Mouse (Mus musculus): ENCODE measurements around the gene Itpripl2. TPM values are rescaled to one million over a fixed set of nuclear protein-coding genes. Genes with fewer than 3 reads are reported as not detected.

The Itpripl2 gene
- total RNA-seq, 2 experiments from 2014 or later, result 2.7 to 3.4 TPM

DNA sequence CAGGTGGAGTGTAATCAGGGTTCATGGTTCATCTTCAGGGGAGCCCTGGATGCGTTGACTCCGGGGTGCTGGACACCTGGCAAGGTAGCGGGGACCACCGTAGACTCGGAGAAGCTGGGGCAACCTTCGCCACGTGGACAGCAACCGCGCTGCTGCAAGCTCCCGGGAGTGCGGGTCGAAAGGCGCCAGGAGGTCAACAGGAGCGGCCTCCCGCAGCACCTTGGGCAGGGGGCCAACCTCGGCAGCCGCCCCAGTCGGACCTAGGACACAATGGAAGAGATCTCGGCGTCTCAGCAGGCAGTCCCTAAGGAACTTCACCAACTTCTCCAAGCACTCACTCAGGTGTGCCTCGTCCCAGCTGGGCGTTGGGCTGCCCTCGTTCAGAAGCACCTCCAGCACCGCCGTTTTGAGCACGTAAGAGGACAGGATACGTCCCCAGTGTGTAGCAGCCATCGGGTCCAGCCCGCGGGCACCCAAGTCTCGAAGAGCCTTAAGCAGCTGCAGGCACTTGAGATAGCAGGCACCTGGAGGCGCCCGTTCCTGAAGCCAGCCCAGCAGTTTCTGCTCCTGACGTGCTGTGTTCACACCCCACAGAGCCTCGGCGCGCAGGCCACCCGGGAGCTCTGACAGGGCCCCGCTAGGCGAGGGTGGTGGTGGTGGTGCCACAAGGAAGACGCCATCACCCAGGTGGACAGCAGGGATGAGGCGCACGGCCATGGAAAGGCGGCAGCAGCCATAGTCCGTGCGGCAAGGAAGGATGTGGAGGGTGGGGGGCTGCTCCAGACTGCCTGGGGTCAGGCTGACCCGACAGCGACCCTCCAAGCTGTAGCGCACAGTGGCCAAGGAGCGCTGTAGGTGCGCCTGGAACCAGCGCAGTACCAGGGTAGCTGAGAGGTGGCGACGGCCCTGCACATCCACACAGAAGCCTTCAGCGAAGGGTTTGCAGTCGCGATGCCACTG, 1.8 kb downstream of the Itpripl2 start:
- intact Hi-C loops (cut with DNase I), result no loop called here
- no peak for DNase-seq (ENCODE audit: low spot score in 2 of 2)

DNA sequence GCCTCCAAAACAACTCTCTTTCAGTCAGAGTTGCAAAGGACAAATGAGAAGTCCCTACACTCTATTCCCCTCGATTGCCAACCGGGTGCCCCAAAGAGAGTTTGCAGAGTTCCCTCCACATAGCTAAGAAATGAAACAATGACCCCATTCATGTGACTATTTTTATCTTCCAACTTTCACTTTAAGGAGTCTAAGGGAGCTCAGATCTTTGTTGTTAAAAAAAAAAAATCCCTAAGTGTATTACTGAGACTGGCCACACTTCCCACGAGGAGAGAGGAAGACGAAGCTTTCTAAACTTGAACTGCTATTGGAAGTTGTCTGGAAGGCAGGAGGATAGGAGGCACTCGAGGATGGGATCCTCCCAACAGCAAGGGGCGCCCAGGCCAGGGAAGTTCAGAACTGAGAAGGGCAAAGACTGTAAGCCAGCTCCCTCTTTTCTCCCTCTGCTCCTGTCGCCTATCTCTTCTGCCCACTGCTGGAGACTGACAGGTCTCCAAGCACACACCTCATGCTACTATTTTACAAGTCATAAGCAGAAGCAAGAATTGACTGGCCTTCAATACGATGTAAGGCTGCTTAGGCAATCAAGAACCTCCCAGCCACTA, 3.6 kb downstream of the Itpripl2 start:
- intact Hi-C loops (cut with DNase I), result no loop called here
- DNase-seq (ENCODE audit: low spot score in 2 of 2), result no peak

GRCm38 (mm10) chr7:118486917-118487316, 4.9 kb downstream of the Itpripl2 start:
- no peak for DNase-seq (ENCODE audit: low spot score in 2 of 2)
- intact Hi-C loops (cut with DNase I), result no loop called here

DNA sequence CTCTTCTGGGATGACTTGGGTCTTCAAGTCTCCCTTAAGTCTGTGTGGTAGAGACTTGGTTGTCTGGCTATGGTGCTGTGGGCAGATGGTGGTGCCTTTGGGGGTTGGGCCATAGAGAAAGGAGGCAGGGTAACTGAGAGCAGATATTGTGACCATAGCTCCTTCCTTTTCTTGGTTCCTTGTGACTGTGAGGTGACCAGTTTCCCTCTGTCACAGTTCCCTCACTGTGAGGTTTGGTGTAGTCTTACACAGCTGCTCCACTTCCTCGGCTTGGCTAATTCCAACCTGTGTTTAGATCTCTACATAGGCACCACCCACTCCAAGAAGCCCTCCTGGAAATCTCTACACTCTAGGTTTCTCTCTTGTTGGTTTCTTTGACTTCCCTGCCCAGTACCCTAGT, 7.8 kb downstream of the Itpripl2 start:
- intact Hi-C loops (cut with DNase I), result no loop called here
- no peak for DNase-seq (ENCODE audit: low spot score in 2 of 2)

DNA sequence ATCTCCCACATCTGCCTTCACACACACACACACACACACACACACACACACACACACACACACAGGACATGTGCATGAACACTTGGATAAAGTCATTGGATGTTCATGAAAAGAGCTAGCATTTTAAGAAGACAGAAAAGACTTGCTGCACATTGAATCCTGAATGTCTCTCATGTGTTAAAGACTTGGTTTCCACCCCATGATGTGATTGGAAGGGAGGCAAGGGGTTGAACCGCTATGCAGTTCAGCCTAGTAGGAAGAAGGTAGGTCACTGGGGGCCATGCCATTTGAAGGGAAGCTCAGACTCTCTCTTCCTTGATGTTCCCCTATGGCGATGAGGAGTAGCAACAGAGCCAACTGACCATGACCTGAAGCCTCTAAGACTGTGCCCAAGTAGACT, 9.8 kb downstream of the Itpripl2 start:
- no peak for DNase-seq (ENCODE audit: low spot score in 2 of 2)
- intact Hi-C loops (cut with DNase I), result no loop called here

- no peak for DNase-seq (ENCODE audit: low spot score in 2 of 2)
- intact Hi-C loops (cut with DNase I), result no loop called here
Measured at GRCm38 (mm10) chr7:118481047-118481810, 10.5 kb downstream of the Itpripl2 start.

DNA sequence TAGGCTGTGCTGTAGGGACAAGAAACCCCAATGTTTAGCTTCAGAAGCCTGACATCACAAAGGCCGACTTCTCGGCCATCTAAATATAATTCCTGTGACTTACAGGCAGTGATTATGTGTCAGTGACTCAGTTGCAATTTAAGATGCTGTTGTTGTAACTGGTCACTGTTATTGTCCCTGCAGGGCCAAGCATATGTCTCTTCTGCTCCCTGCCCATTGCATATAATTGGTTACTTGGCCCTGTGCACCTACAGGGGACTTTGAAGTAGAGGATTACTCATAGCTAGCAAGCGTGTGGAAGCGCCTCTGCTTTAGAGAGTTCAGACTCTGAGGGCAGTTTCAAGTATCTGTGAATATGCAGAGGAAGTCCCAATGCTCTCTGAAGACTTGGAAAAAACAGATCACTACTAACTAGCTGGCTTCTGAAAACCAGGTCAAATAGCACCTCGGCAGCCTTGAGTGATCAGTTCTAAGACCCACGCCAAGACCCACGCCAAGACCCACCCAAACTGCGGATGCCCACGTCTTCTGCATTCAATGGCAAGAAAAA, 11.5 kb downstream of the Itpripl2 start:
- intact Hi-C loops (cut with DNase I), result no loop called here
- DNase-seq (ENCODE audit: low spot score in 2 of 2), result no peak

DNA sequence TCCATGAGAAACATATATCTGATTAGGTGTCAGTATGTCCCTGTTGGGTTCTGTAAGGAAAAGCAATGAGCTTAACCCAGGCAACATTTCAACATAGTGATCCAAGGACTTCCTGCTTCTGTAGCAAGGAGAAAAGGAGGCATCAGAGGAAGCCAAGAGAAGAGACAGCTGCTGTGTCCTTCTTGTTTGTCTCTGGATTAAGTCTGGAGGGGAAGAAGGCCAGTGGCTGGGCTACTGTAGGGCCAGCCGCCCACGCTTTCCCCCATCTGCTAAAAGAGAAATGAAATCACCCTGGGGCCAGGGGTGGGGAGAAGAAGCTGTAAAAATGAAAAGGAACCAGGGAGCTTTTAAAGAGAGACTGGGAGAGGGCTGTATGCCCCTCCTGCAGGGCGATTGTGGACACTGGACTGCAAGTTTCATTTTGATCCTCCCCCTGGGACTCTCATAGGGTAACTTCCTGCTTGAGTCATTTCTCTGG, 12.9 kb downstream of the Itpripl2 start:
- DNase-seq (ENCODE audit: low spot score in 2 of 2), result no peak

GRCm38 (mm10) chr7:118476428-118476827, 15.3 kb downstream of the Itpripl2 start:
- intact Hi-C loops (cut with DNase I), result no loop called here

More for the DNA sequence above, 12.9 kb downstream of the Itpripl2 start:
- intact Hi-C loops (cut with DNase I), result no loop called here

DNA sequence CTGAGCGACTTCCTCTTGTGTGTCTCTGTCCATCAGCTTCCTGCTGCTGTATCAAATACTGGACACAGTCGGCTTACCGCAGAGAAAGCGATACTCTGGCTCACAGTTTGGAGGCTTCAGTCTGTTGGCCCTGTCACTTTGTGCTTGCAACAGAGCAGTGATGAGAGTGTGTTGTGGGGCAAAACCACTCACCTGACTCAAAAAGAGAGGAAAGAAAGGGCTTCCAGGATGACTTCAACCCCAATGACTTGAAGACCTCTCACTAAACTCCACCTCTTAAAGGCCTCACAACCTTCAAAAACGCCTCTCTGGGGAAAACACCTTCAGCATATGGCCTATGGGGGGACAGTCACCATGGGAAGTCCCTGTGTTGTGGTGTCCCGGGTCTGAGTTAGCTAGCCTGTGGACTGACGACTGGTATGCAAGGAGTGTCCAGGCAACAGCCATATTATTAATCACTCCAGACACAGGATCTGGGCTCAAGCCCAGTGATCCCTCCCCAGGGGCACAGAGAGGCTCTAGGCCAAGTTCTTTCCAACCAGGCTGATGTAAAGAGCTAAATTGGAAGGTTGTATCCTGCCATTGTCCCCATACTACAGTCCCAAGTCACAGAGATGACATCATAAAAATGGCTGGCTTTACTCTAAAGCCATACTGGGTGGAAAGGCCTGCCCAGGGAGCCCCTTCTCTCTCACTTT, 16.6 kb downstream of the Itpripl2 start:
- intact Hi-C loops (cut with DNase I), result no loop called here

More at GRCm38 (mm10) chr7:118476428-118476827, 15.3 kb downstream of the Itpripl2 start:
- no peak for DNase-seq (ENCODE audit: low spot score in 2 of 2)

DNA sequence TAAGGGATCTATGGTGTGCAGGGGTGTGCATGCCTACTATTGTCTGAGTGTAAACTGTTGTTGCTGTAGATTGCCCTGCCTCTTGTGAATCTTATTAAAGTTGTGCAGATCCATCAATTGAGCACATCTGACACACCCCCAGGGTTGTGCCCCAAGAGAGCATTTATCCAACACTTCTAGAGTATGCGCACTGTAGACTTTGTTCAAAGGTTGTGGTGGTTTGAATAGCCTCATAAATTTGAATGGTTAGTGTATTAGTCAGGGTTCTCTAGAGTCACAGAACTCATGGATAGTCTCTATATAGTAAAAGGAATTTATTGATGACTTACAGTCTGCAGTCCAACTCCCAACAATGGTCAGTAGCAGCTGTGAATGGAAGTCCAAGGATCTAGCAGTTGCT, 18.9 kb downstream of the Itpripl2 start:
- intact Hi-C loops (cut with DNase I), result no loop called here
- DNase-seq (ENCODE audit: low spot score in 2 of 2), result no peak

More for the DNA sequence above, 16.6 kb downstream of the Itpripl2 start:
- no peak for DNase-seq (ENCODE audit: low spot score in 2 of 2)

GRCm38 (mm10) chr7:118468060-118468459, 23.7 kb downstream of the Itpripl2 start:
- intact Hi-C loops (cut with DNase I), result no loop called here
- no peak for DNase-seq (ENCODE audit: low spot score in 2 of 2)

GRCm38 (mm10) chr7:118464432-118464831, 27.3 kb downstream of the Itpripl2 start:
- DNase-seq (ENCODE audit: low spot score in 2 of 2), result no peak
- intact Hi-C loops (cut with DNase I), result no loop called here

DNA sequence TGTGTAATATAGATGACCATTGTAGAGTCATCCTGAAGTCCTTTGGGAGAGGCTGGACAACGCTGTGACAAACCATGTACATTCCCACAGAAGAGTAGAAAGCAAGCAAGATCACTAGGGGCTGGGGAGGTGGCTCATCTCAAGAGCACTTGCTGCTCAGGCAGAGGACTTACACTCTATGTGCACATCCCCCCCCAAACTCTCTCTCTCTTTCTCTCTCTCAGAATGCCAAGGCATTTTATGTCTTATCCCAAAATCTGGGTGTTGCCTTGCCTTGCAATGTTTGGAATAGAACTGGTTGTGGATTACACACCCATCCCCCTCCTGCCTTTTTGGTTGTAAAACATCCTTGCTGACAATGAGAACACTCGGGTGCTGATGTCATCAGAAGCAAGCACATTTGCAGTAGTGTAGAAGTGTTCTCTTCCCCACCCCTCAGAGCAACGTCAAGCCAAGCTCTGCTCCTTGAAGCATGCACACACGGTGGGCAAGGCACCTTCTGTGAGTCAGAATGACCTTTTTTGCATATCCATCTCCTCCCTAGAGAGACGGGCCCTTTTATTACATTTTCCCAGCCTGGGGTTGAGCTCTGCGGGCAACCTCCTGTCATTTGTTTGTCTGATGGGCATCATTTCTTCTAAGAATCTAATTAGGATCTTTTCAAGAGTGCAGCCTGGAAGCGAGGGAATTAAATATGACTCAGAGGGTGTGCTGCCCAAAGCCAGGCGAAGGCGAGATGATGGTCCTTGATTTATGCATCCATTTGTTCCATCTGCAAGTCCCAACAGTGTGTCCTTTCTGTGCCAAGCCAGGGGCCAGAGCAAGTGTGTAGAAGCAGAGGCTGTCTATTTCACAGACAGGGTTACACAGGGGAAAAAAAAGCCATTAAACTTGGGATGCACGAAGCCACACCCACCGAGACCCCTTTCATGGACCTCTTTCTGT, 28.7 kb downstream of the Itpripl2 start:
- no peak for DNase-seq (ENCODE audit: low spot score in 2 of 2)
- intact Hi-C loops (cut with DNase I), result no loop called here

- no peak for DNase-seq (ENCODE audit: low spot score in 2 of 2)
- intact Hi-C loops (cut with DNase I), result no loop called here
Measured at GRCm38 (mm10) chr7:118461400-118462136, 30.2 kb downstream of the Itpripl2 start.

DNA sequence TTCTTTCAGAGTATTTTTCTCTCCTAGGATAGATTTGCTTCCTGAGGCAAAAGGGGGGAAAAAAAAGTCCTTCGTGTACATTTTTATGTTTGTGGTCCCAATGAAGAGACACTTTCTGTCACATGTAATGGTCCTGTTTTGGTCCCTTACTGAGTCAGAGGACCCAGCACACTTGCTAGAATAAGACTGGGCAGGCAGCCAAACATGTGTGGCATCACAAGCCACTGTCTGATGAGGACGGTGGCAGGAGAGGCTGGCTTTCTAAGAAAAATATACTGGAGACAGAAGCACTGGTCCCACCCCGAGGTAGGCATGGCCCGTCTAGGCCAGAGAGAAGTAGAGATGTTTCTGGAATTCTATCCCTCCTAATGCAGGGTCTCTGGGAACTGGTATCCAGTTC, 38.1 kb downstream of the Itpripl2 start:
- intact Hi-C loops (cut with DNase I), result no loop called here
- no peak for DNase-seq (ENCODE audit: low spot score in 2 of 2)

DNA sequence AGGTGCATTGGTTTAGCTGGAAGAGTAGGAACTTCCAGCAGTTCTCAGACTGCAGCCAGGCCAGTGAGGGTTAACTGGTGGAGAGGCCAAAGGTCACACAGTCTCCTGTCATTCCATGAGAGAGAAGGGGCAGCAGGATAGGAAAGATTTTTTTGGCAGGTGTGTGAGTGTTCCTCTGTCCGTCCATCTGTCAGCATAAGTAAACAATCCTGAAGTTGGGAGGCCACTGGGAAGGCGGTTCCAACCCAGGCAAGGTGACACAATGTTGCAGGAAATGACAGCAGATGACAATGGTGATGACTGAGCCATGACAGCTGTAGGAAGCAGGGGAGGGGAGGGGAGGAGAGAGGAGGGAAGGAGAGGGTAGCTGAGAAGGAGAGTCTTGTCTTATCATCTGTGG, 38.8 kb downstream of the Itpripl2 start:
- DNase-seq (ENCODE audit: low spot score in 2 of 2), result no peak
- intact Hi-C loops (cut with DNase I), result no loop called here

Data from left cerebral cortex, postnatal 36 days (tissue).